ENCODE assay signal across 7 mouse cellular contexts in genomic region chr7:75612000-75612682, GRCm38 (mm10).
A peak's percentile ranks its signal among the peaks of the same experiment; 100 is the strongest.
DNase-seq lines count a peak whose midpoint lies in the region; ATAC-seq and TF ChIP-seq lines count a peak whose summit lies in the region.

No protein-coding gene starts in this region.

- H3K79me2 ChIP-seq in MEL (ENCODE audit: control insufficient read depth, insufficient read depth, low read length, poor library complexity) = no peaks in the 10 kb centered on the region
- H3K79me2 ChIP-seq in heart, adult 2 months (replicated peaks; ENCODE audit: control insufficient read depth, insufficient read depth, low read length) = peaks cover 4% of the 10 kb centered on the region

- DNase-seq in MEL (ENCODE audit: low read depth, low spot score) = peak; percentile 91
- peak; percentile 63 for DNase-seq in adrenal gland, postnatal 14 days
- peak; percentile 78 to 86 for DNase-seq in heart, adult 2 months
- peak; percentile 66 for DNase-seq in lung, postnatal 25 days (ENCODE audit: low spot score)
- DNase-seq in thymus, postnatal 25 days = peak; percentile 54
- no peak for DNase-seq in retina, embryonic 14.5 days (ENCODE audit: low spot score)

- TF ChIP-seq POLR2A in MEL (IDR thresholded peaks at IDR 0.05; ENCODE audit: control insufficient read depth in 1 of 2, insufficient read depth in 1 of 2, low read depth in 1 of 2, low read length in 2 of 2, poor library complexity in 1 of 2) = no peak
- peak; percentile 82 for TF ChIP-seq POLR2A in heart, adult 2 months (IDR thresholded peaks at IDR 0.05; ENCODE audit: insufficient read depth, low read depth, low read length)

- no peak overlapping the region; the same call in 1 of the 2 replicates for H3K4me2 ChIP-seq in kidney, embryonic 15.5 days

- H3K4me3 ChIP-seq in MEL (ENCODE audit: control insufficient read depth in 1 of 2, insufficient read depth in 1 of 2, low read depth in 2 of 2, low read length in 2 of 2) = peak overlapping the region; percentile 49 to 60
- peak overlapping the region; percentile 60 for H3K4me3 ChIP-seq in heart, adult 2 months
- H3K4me3 ChIP-seq in kidney, embryonic 15.5 days (replicated peaks) = peak overlapping the region; percentile 17; the same call in 1 of the 2 replicates

- H3K4me1 ChIP-seq in MEL (ENCODE audit: control insufficient read depth in 1 of 2, insufficient read depth in 2 of 2, low read length in 2 of 2) = peaks cover 11 to 13% of the 10 kb centered on the region in 2 experiments
- H3K4me1 ChIP-seq in heart, adult 2 months (ENCODE audit: control insufficient read depth, insufficient read depth, low read length) = peaks cover 28% of the 10 kb centered on the region
- H3K4me1 ChIP-seq in kidney, embryonic 15.5 days = peaks cover 17% of the 10 kb centered on the region

- no peak for TF ChIP-seq CTCF in MEL (IDR thresholded peaks at IDR 0.05 in 2 of 3, conservative IDR thresholded peaks at IDR 0.05 in 1 of 3; ENCODE audit: control insufficient read depth in 1 of 3, insufficient read depth in 1 of 3, low read depth in 2 of 3, low read length in 3 of 3, poor library complexity in 1 of 3, severe bottlenecking in 1 of 3)
- TF ChIP-seq CTCF in heart, adult 2 months (IDR thresholded peaks at IDR 0.05) = no peak

- peak overlapping the region; percentile 70 for H3K27ac ChIP-seq in MEL (ENCODE audit: control insufficient read depth, low read depth, low read length)
- H3K27ac ChIP-seq in heart, adult 2 months = peak overlapping the region; percentile 92
- H3K27ac ChIP-seq in kidney, embryonic 15.5 days = peak overlapping the region; percentile 64

- 6% methylated on average over 13 of the region's 13 CpGs for WGBS in heart, adult 2 months
- 74% methylated on average over 13 of the region's 13 CpGs for WGBS in kidney, embryonic 15.5 days

- peak; percentile 92 for ATAC-seq in kidney, embryonic 15.5 days (replicated peaks; ENCODE audit: low FRiP score)

- TF ChIP-seq RAD21 in MEL (IDR thresholded peaks at IDR 0.05; ENCODE audit: low read depth, low read length) = no peak

- peak; percentile 92 to 95 for TF ChIP-seq EP300 in MEL (IDR thresholded peaks at IDR 0.05; ENCODE audit: low read depth in 1 of 2, low read length in 2 of 2)
- peak; percentile 88 for TF ChIP-seq EP300 in heart, adult 2 months (IDR thresholded peaks at IDR 0.05; ENCODE audit: insufficient read depth, low read depth, low read length)

- intact Hi-C loops in heart, adult 2 months (cut with DNase I) = loop anchor here (2.0 to 5.0 kb wide), 3 partner anchors 27 to 215 kb away; no protein-coding TSS in a partner anchor

- peaks cover 0 to 13% of the 10 kb centered on the region in 2 experiments; a peak in 2 of 4 replicates for H3K36me3 ChIP-seq in MEL (ENCODE audit: control insufficient read depth in 1 of 2, insufficient read depth in 2 of 2, low read length in 2 of 2)
- peaks cover 48% of the 10 kb centered on the region for H3K36me3 ChIP-seq in heart, adult 2 months (ENCODE audit: control insufficient read depth, insufficient read depth, low read length)
- H3K36me3 ChIP-seq in kidney, embryonic 15.5 days = peaks cover 64% of the 10 kb centered on the region

- H3K9me3 ChIP-seq in MEL (replicated peaks; ENCODE audit: insufficient read depth, low read length) = no peaks in the 10 kb centered on the region
- H3K9me3 ChIP-seq in kidney, embryonic 15.5 days (replicated peaks) = no peaks in the 10 kb centered on the region

- H3K27me3 ChIP-seq in MEL (ENCODE audit: control insufficient read depth in 1 of 2, insufficient read depth in 2 of 2, low read length in 2 of 2) = no peaks in the 10 kb centered on the region
- H3K27me3 ChIP-seq in heart, adult 2 months (ENCODE audit: control insufficient read depth, insufficient read depth, low read length) = no peaks in the 10 kb centered on the region
- no peaks in the 10 kb centered on the region for H3K27me3 ChIP-seq in kidney, embryonic 15.5 days

- peak overlapping the region; percentile 41 for H3K9ac ChIP-seq in MEL (ENCODE audit: control insufficient read depth, low read depth, low read length, poor library complexity, severe bottlenecking)
- H3K9ac ChIP-seq in heart, adult 2 months (ENCODE audit: low read depth, low read length) = peak overlapping the region; percentile 72
- no peak overlapping the region for H3K9ac ChIP-seq in kidney, embryonic 15.5 days

TF ChIP-seq in MEL, 35 proteins besides CTCF, POLR2A, EP300 and RAD21:
- TF ChIP-seq MAX (IDR thresholded peaks at IDR 0.05; ENCODE audit: low read length) = no peak; the same call in 1 of the 2 replicates
- TF ChIP-seq USF2 (IDR thresholded peaks at IDR 0.05; ENCODE audit: borderline replicate concordance in 1 of 2, insufficient read depth in 1 of 2, low read depth in 1 of 2, low read length in 2 of 2) = no peak
- no peak for TF ChIP-seq ELF1 (IDR thresholded peaks at IDR 0.05; ENCODE audit: low read depth, low read length)
- no peak for TF ChIP-seq ZKSCAN1 (IDR thresholded peaks at IDR 0.05; ENCODE audit: low read depth, low read length)
- peak; percentile 100 for TF ChIP-seq TAL1 (IDR thresholded peaks at IDR 0.05; ENCODE audit: low read length)
- no peak for TF ChIP-seq UBTF (IDR thresholded peaks at IDR 0.05; ENCODE audit: borderline replicate concordance, insufficient read depth, low read depth, low read length)
- TF ChIP-seq MYC (IDR thresholded peaks at IDR 0.05; ENCODE audit: low read depth, low read length) = no peak; the same call in 1 of the 2 replicates
- TF ChIP-seq CHD1 (IDR thresholded peaks at IDR 0.05; ENCODE audit: low read depth, low read length) = no peak
- no peak for TF ChIP-seq ZMIZ1 (IDR thresholded peaks at IDR 0.05; ENCODE audit: low read depth, low read length)
- peak; percentile 96 for TF ChIP-seq GATA1 (IDR thresholded peaks at IDR 0.05; ENCODE audit: low read depth, low read length)
- TF ChIP-seq MAZ (IDR thresholded peaks at IDR 0.05; ENCODE audit: low read depth, low read length) = no peak
- TF ChIP-seq GABPA (IDR thresholded peaks at IDR 0.05; ENCODE audit: low read depth, low read length) = no peak
- TF ChIP-seq ZC3H11A (IDR thresholded peaks at IDR 0.05; ENCODE audit: low read depth, low read length) = no peak
- no peak for TF ChIP-seq POLR2AphosphoS2 (IDR thresholded peaks at IDR 0.05; ENCODE audit: low read length)
- TF ChIP-seq BHLHE40 (IDR thresholded peaks at IDR 0.05; ENCODE audit: borderline replicate concordance, low read depth, low read length) = no peak
- TF ChIP-seq ETS1 (IDR thresholded peaks at IDR 0.05; ENCODE audit: low read depth, low read length) = peak; percentile 93
- TF ChIP-seq MXI1 (IDR thresholded peaks at IDR 0.05; ENCODE audit: low read depth, low read length) = peak; percentile 19; the same call in 1 of the 2 replicates
- TF ChIP-seq TBP (IDR thresholded peaks at IDR 0.05; ENCODE audit: low read depth, low read length) = peak; percentile 45; the same call in 1 of the 2 replicates
- TF ChIP-seq TCF12 (IDR thresholded peaks at IDR 0.05; ENCODE audit: low read depth, low read length) = peak; percentile 98
- TF ChIP-seq KAT2A (conservative IDR thresholded peaks at IDR 0.05; ENCODE audit: low read depth, low read length) = no peak
- TF ChIP-seq ZNF384 (IDR thresholded peaks at IDR 0.05; ENCODE audit: low read depth, low read length) = peak; percentile 62
- TF ChIP-seq E2F4 (IDR thresholded peaks at IDR 0.05; ENCODE audit: borderline replicate concordance, low read depth, low read length) = no peak
- TF ChIP-seq MEF2A (IDR thresholded peaks at IDR 0.05; ENCODE audit: extremely low read depth, insufficient replicate concordance, low read depth, low read length, poor library complexity, severe bottlenecking) = no peak
- no peak for TF ChIP-seq NRF1 (IDR thresholded peaks at IDR 0.05; ENCODE audit: insufficient read depth, low read depth, low read length, poor library complexity, severe bottlenecking)
- TF ChIP-seq RCOR1 (IDR thresholded peaks at IDR 0.05; ENCODE audit: low read depth, low read length) = peak; percentile 83
- TF ChIP-seq HCFC1 (IDR thresholded peaks at IDR 0.05; ENCODE audit: low read depth, low read length) = no peak
- TF ChIP-seq USF1 (IDR thresholded peaks at IDR 0.05; ENCODE audit: low read depth, low read length) = no peak
- TF ChIP-seq CHD2 (IDR thresholded peaks at IDR 0.05; ENCODE audit: low read length) = no peak
- no peak for TF ChIP-seq MYB (IDR thresholded peaks at IDR 0.05; ENCODE audit: low read depth, low read length)
- no peak for TF ChIP-seq POLR2AphosphoS5 (IDR thresholded peaks at IDR 0.05; ENCODE audit: borderline replicate concordance, low read depth, low read length)
- TF ChIP-seq JUND (IDR thresholded peaks at IDR 0.05; ENCODE audit: low read depth, low read length) = no peak
- TF ChIP-seq NELFE (IDR thresholded peaks at IDR 0.05; ENCODE audit: low read depth, low read length) = no peak
- peak; percentile 75 for TF ChIP-seq SIN3A (IDR thresholded peaks at IDR 0.05; ENCODE audit: low read length)
- TF ChIP-seq MAFK (IDR thresholded peaks at IDR 0.05; ENCODE audit: borderline replicate concordance, low read depth, low read length) = no peak
- TF ChIP-seq SMC3 (IDR thresholded peaks at IDR 0.05; ENCODE audit: low read depth, low read length) = 0 out of 2 replicates have a peak, but pooled peaks have one; percentile 12
